Comparison of ENCODE assay signal across 25 mouse cellular contexts in genomic region chr6:99043226-99043625, GRCm38 (mm10).
DNase-seq lines count a peak whose midpoint lies in the region; ATAC-seq and TF ChIP-seq lines count a peak whose summit lies in the region.
"Had no signal": no experiment of that assay in that cellular context is flagged by ENCODE, and none has a peak within 500 bp of the region (broad histone marks: within the 10 kb centered on the region; RNA-seq: fewer than 3 reads in every experiment).

No protein-coding gene starts in this region.

- H3K9me3 ChIP-seq in forebrain, embryonic 11.5 days (ENCODE audit: control insufficient read depth, low read length) = no peaks in the 10 kb centered on the region
- H3K9me3 ChIP-seq: forebrain, embryonic 13.5 days; heart, embryonic 10.5 days; limb, embryonic 13.5 days had no signal

- peaks cover 10% of the 10 kb centered on the region for H3K36me3 ChIP-seq in spleen, adult 2 months (ENCODE audit: control insufficient read depth, insufficient read depth, low read length)
- no peaks in the 10 kb centered on the region for H3K36me3 ChIP-seq in forebrain, embryonic 11.5 days (ENCODE audit: control insufficient read depth, insufficient read depth, low read length)
- H3K36me3 ChIP-seq: heart, embryonic 10.5 days; limb, embryonic 13.5 days had no signal

- H3K27me3 ChIP-seq in spleen, adult 2 months (ENCODE audit: control insufficient read depth, insufficient read depth, low read length) = no peaks in the 10 kb centered on the region
- H3K27me3 ChIP-seq in forebrain, embryonic 11.5 days (ENCODE audit: control insufficient read depth, insufficient read depth, low read length) = no peaks in the 10 kb centered on the region
- H3K27me3 ChIP-seq: forebrain, embryonic 13.5 days had no signal

- WGBS in spleen, adult 2 months = 52% methylated on average over 7 of the region's 7 CpGs
- WGBS in forebrain, embryonic 11.5 days = 88% methylated on average over 7 of the region's 7 CpGs

- ATAC-seq in forebrain, embryonic 11.5 days (replicated peaks; ENCODE audit: low FRiP score) = no peak
- ATAC-seq: CD4-positive, CD25-positive, alpha-beta regulatory T cell, adult 4 months; forebrain, embryonic 13.5 days had no signal

- peaks cover 16% of the 10 kb centered on the region; the same call in 1 of the 2 replicates for H3K4me1 ChIP-seq in spleen, adult 2 months (ENCODE audit: control insufficient read depth, insufficient read depth, insufficient read length)
- peaks cover 2% of the 10 kb centered on the region; the same call in 1 of the 2 replicates for H3K4me1 ChIP-seq in cortical plate, adult 2 months (ENCODE audit: control insufficient read depth, insufficient read depth, low read length)
- H3K4me1 ChIP-seq in forebrain, embryonic 11.5 days (replicated peaks; ENCODE audit: control insufficient read depth, insufficient read depth, low read length) = no peaks in the 10 kb centered on the region

- no peak for TF ChIP-seq POLR2A in spleen, adult 2 months (IDR thresholded peaks at IDR 0.05; ENCODE audit: low read depth, low read length)
- no peak for TF ChIP-seq POLR2A in cortical plate, adult 2 months (IDR thresholded peaks at IDR 0.05; ENCODE audit: extremely low read depth, insufficient read depth, low read length)

- no peak overlapping the region for H3K4me2 ChIP-seq in forebrain, embryonic 11.5 days (ENCODE audit: low read depth, low read length, severe bottlenecking)
- H3K4me2 ChIP-seq: forebrain, embryonic 13.5 days; hindbrain, embryonic 14.5 days; limb, embryonic 13.5 days; liver, embryonic 11.5 days had no signal

- DNase-seq in adrenal gland, postnatal 25 days = peak; percentile 11
- no peak for DNase-seq in adrenal gland, postnatal 10 days
- DNase-seq in kidney, postnatal 10 days = peak; percentile 54
- no peak for DNase-seq in kidney, adult 11 months
- DNase-seq in spleen, adult 2 months (ENCODE audit: low read depth in 1 of 2, low spot score in 2 of 2) = peak in 1 of 2 experiments; percentile 42
- DNase-seq in spleen, postnatal 10 days (ENCODE audit: low spot score in 2 of 2) = no peak
- DNase-seq in forebrain, embryonic 11.5 days (ENCODE audit: low spot score) = no peak
- DNase-seq: adrenal gland, adult 8-10 months; cerebellum, adult 18-20 months; cerebellum, postnatal 10 days; gastrocnemius, postnatal 14 days; kidney, adult 2 months; lung, postnatal 14 days; midbrain, embryonic 14.5 days; retina, postnatal 1 day; right cerebral cortex, postnatal 14 days; thymus, postnatal 14 days had no signal

- no peak overlapping the region for H3K9ac ChIP-seq in forebrain, embryonic 11.5 days (ENCODE audit: low read length)
- H3K9ac ChIP-seq: forebrain, embryonic 13.5 days; hindbrain, embryonic 14.5 days; limb, embryonic 13.5 days had no signal

- TF ChIP-seq CTCF in spleen, adult 2 months (IDR thresholded peaks at IDR 0.05; ENCODE audit: extremely low read depth, insufficient read depth, insufficient read length, insufficient replicate concordance) = no peak
- no peak for TF ChIP-seq CTCF in cortical plate, adult 2 months (IDR thresholded peaks at IDR 0.05; ENCODE audit: extremely low read depth, insufficient read depth, low read length)

- no peak overlapping the region for H3K4me3 ChIP-seq in spleen, adult 2 months (ENCODE audit: extremely low read depth, insufficient read depth, insufficient read length)
- H3K4me3 ChIP-seq in cortical plate, adult 2 months (ENCODE audit: insufficient read depth, low read length) = 0 out of 2 replicates have a peak overlapping the region, but pooled peaks have one; percentile 7
- H3K4me3 ChIP-seq in forebrain, embryonic 11.5 days (ENCODE audit: low read depth, low read length) = no peak overlapping the region
- H3K4me3 ChIP-seq: forebrain, embryonic 13.5 days; heart, embryonic 10.5 days; limb, embryonic 13.5 days had no signal

- 0 out of 2 replicates have a peak overlapping the region, but pooled peaks have one; percentile 6 for H3K27ac ChIP-seq in spleen, adult 2 months (ENCODE audit: insufficient read depth, low read length)
- no peak overlapping the region for H3K27ac ChIP-seq in cortical plate, adult 2 months (ENCODE audit: insufficient read depth, low read length)
- H3K27ac ChIP-seq in forebrain, embryonic 11.5 days (ENCODE audit: low read depth, low read length) = no peak overlapping the region
- H3K27ac ChIP-seq: forebrain, embryonic 13.5 days; heart, embryonic 10.5 days; hindbrain, embryonic 14.5 days; kidney, postnatal 0 days; limb, embryonic 13.5 days had no signal

Comparison
In these comparisons a context has a peak if more than half of its experiments do, and no peak if none do; other contexts are left out.
1. DNase-seq: peak in adrenal gland, postnatal 25 days (single experiment) and kidney, postnatal 10 days (single experiment); none in adrenal gland, postnatal 10 days (single experiment), kidney, adult 11 months (single experiment), spleen, postnatal 10 days (0 of 2) and forebrain, embryonic 11.5 days (single experiment).